Mouse (Mus musculus) adrenal gland, postnatal 14 days (tissue): ENCODE results near the gene 4933411K16Rik. TPM values are rescaled to one million over a fixed set of nuclear protein-coding genes. Genes with fewer than 3 reads are reported as not detected.
A peak's percentile ranks its signal among the peaks of the same experiment; 100 is the strongest.

Source experiments
- DNase-seq: peaks from one replicate; pipeline ENCODE4 v3.0.0; 2021; ENCODE audit warnings: mixed read lengths
- long read RNA-seq, 2 experiments: library from polyadenylated mRNA; stranded (forward); transcript quantifications; one replicate each; pipeline ENCODE4 v2.0.0; 2021
- total RNA-seq: library from RNA; stranded (reverse); gene quantifications from 2 replicates; pipeline ENCODE4 v1.2.3, GENCODE M21; 2021

Gene 4933411K16Rik
- 0.64 and 0.96 TPM in 2 replicates for total RNA-seq
- long read RNA-seq, experiment 1, result 0 reads
- long read RNA-seq, experiment 2, result 0 reads

- DNase-seq, result no peak
Measured at GRCm38 (mm10) chr19:42051948-42052347, at the start of gene 4933411K16Rik. Gene 4933411K16Rik (plus strand): TSS chr19:42052248.

- DNase-seq, result no peak
Measured at GRCm38 (mm10) chr19:42004258-42004657, 47.8 kb upstream of the 4933411K16Rik start.

- no peak for DNase-seq
Measured at GRCm38 (mm10) chr19:42005616-42006015, 46.4 kb upstream of the 4933411K16Rik start.

GRCm38 (mm10) chr19:42006568-42006967 is 45.5 kb upstream of the 4933411K16Rik start:
- no peak for DNase-seq

- DNase-seq, result no peak
Measured at GRCm38 (mm10) chr19:42008586-42008985, 43.5 kb upstream of the 4933411K16Rik start.

- DNase-seq, result no peak
Measured at GRCm38 (mm10) chr19:42009067-42009466, 43.0 kb upstream of the 4933411K16Rik start.

- DNase-seq, result peak; percentile 74
Measured at GRCm38 (mm10) chr19:42010436-42010835, 41.6 kb upstream of the 4933411K16Rik start.

GRCm38 (mm10) chr19:42011123-42011522 is 40.9 kb upstream of the 4933411K16Rik start:
- DNase-seq, result no peak

- DNase-seq, result no peak
Measured at GRCm38 (mm10) chr19:42014231-42014825, 37.7 kb upstream of the 4933411K16Rik start.

GRCm38 (mm10) chr19:42015001-42015400 is 37.0 kb upstream of the 4933411K16Rik start:
- no peak for DNase-seq

- no peak for DNase-seq
Measured at GRCm38 (mm10) chr19:42016251-42016650, 35.8 kb upstream of the 4933411K16Rik start.

- DNase-seq, result no peak
Measured at GRCm38 (mm10) chr19:42016840-42017239, 35.2 kb upstream of the 4933411K16Rik start.

- peak; percentile 79 for DNase-seq
Measured at GRCm38 (mm10) chr19:42017399-42018247, 34.4 kb upstream of the 4933411K16Rik start.

- DNase-seq, result no peak
Measured at GRCm38 (mm10) chr19:42019011-42019522, 33.0 kb upstream of the 4933411K16Rik start.

GRCm38 (mm10) chr19:42021681-42022541 is 30.1 kb upstream of the 4933411K16Rik start:
- peak; percentile 67 for DNase-seq

- DNase-seq, result no peak
Measured at GRCm38 (mm10) chr19:42022542-42022848, 29.6 kb upstream of the 4933411K16Rik start.

GRCm38 (mm10) chr19:42026158-42026557 is 25.9 kb upstream of the 4933411K16Rik start:
- DNase-seq, result peak; percentile 87

- no peak for DNase-seq
Measured at GRCm38 (mm10) chr19:42031112-42031511, 20.9 kb upstream of the 4933411K16Rik start.

- DNase-seq, result peak; percentile 29
Measured at GRCm38 (mm10) chr19:42033611-42034010, 18.4 kb upstream of the 4933411K16Rik start.

GRCm38 (mm10) chr19:42034146-42034775 is 17.8 kb upstream of the 4933411K16Rik start:
- DNase-seq, result peak; percentile 36

GRCm38 (mm10) chr19:42034881-42035455 is 17.1 kb upstream of the 4933411K16Rik start:
- no peak for DNase-seq
